Mouse (Mus musculus): ENCODE measurements around the gene Gpc5. TPM values are rescaled to one million over a fixed set of nuclear protein-coding genes. Genes with fewer than 3 reads are reported as not detected.

The Gpc5 gene
- polyA plus RNA-seq, 1 experiment = 23.0 TPM

DNA sequence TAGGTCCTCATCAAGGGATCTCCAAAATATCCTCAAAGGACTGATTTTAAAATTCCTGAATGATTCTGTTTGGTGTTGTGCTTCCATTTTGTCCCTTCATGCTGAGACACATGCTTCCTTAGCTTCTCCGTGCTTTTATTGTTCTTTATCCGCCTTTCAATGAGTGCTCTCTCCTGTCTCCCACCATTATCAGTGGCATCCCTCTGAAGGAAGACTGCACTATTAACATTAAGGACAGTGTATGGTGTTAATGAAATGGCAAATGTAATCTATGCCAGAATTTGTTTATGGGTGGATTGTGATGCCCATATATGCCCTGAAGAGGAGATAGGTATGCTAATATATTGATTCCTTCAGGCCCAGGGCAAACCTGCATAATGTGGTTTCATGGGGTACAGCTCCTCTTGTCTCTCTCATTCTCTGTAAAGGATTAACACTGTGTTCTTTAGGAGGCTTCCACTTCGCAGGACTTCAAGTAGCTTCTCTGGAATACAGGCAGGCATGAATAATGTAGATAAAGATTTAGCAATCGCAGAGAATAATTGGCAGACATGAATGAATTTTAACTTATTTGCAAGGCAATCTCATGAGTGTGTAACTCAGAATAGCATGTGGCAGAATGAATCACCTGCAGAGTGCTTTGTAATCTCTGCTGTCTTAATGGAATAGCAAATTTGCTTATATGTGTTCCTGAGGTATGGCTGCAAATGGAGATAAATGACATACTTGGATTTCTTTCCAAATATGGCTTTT is 148.8 kb downstream of the Gpc5 start:
- no peaks in the 10 kb centered on the region for H3K27me3 ChIP-seq (ENCODE audit: control insufficient read depth, insufficient read depth, low read length)
- no peaks in the 10 kb centered on the region for H3K4me1 ChIP-seq (ENCODE audit: control insufficient read depth, insufficient read depth, low read length)
- H3K4me3 ChIP-seq (replicated peaks; ENCODE audit: insufficient read depth, low read depth, low read length) = no peak overlapping the region
- no peak overlapping the region for H3K27ac ChIP-seq (ENCODE audit: insufficient read depth, low read length)
- 69% methylated on average over 4 of the region's 4 CpGs for WGBS
- no peak for DNase-seq
- no peak for TF ChIP-seq CTCF (IDR thresholded peaks at IDR 0.05; ENCODE audit: borderline replicate concordance, insufficient read depth, low read depth, low read length)
- TF ChIP-seq POLR2A (IDR thresholded peaks at IDR 0.05; ENCODE audit: borderline replicate concordance, insufficient read depth, low read length) = no peak

DNA sequence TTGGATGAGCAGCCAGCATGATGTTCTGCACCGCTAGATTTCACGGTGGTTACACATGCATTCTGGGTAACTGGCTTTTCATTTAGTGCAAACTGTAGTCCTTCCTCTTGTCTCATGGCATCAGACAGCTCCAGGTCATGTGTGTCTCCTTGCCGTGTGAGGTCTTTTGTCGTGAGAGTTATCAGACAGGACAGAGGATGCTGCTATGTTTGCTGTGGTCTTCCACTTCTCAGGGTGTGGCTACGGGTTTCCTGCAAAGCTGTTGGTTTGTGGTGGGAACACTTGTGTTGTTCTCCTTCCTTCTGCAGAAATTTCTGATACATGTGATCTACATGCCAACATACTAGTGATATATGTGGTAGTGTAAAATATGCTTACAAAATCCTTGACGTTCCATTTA is 158.5 kb downstream of the Gpc5 start:
- TF ChIP-seq CTCF (IDR thresholded peaks at IDR 0.05; ENCODE audit: borderline replicate concordance, insufficient read depth, low read depth, low read length) (no peak), POLR2A (IDR thresholded peaks at IDR 0.05; ENCODE audit: borderline replicate concordance, insufficient read depth, low read length) (no peak)
- H3K4me3 ChIP-seq (replicated peaks; ENCODE audit: insufficient read depth, low read depth, low read length) = no peak overlapping the region
- no peak for DNase-seq
- no peak overlapping the region for H3K27ac ChIP-seq (ENCODE audit: insufficient read depth, low read length)
- no peaks in the 10 kb centered on the region for H3K27me3 ChIP-seq (ENCODE audit: control insufficient read depth, insufficient read depth, low read length)
- H3K4me1 ChIP-seq (ENCODE audit: control insufficient read depth, insufficient read depth, low read length) = no peaks in the 10 kb centered on the region
- 84% methylated on average over 6 of the region's 6 CpGs for WGBS

DNA sequence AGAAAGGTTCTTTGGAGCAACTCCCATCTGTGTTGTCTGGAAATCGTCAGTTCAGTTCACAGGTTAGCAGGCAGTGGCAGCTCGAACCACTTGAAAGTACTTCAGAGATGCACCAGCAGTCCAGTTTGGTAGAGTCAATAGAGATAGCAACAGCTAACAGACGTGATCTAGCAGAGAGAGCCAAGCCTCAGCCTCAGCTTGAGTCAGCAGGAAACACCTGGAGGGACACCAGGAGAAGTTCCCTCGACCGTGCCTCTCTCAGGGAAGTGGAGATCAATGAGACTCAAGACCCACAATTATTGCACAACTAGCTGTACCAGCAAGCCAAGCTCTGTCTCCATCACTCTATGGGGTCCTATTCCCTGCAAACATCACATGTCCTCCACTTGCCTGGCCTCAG is 159.8 kb downstream of the Gpc5 start:
- TF ChIP-seq POLR2A (IDR thresholded peaks at IDR 0.05; ENCODE audit: borderline replicate concordance, insufficient read depth, low read length) (no peak), CTCF (IDR thresholded peaks at IDR 0.05; ENCODE audit: borderline replicate concordance, insufficient read depth, low read depth, low read length) (no peak)
- no peak overlapping the region for H3K4me3 ChIP-seq (replicated peaks; ENCODE audit: insufficient read depth, low read depth, low read length)
- H3K4me1 ChIP-seq (ENCODE audit: control insufficient read depth, insufficient read depth, low read length) = no peaks in the 10 kb centered on the region
- WGBS = 65% methylated on average over 5 of the region's 5 CpGs
- no peak overlapping the region for H3K27ac ChIP-seq (ENCODE audit: insufficient read depth, low read length)
- no peak for DNase-seq
- H3K27me3 ChIP-seq (ENCODE audit: control insufficient read depth, insufficient read depth, low read length) = no peaks in the 10 kb centered on the region

DNA sequence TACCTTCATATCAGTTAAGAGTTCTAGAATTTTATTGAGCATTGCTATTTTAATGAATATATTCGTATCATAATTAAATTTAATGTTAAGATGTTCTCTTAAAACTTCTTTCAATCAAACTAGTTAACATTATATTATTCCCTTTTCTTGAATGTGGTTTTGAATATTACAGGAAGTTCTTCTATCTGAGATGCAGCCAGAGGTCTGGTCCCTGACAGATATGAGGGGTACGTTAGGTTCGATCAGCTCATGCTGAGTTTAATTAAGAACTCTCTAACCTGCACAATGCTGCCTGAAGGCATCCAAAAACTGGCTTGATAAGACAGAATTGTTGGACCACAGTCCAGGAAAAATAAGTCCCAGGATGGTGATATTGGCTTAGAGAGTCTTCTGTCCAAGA is 161.1 kb downstream of the Gpc5 start:
- no peak for DNase-seq
- TF ChIP-seq CTCF (IDR thresholded peaks at IDR 0.05; ENCODE audit: borderline replicate concordance, insufficient read depth, low read depth, low read length) (no peak), POLR2A (IDR thresholded peaks at IDR 0.05; ENCODE audit: borderline replicate concordance, insufficient read depth, low read length) (no peak)

DNA sequence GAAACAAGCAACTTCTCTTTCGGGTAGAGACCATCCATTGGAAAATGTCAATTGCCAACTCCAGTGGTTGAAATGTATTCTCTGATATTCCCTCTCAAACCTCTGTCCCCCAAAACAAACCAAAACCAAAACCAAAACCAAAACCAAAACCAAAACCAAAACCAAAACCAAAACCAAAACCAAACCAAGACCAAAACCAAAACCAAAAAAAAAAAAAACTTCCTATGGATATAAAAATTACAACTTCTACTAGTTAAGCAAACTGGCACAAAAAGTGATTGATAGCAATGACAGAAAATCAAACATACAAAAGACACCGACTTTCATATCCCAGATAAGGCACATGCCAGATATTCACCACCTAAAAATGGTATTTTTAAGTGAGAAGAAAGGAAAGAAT is 161.7 kb downstream of the Gpc5 start:
- no peak for DNase-seq
- 81% methylated on average over 2 of the region's 2 CpGs for WGBS

More for the DNA sequence above, 161.1 kb downstream of the Gpc5 start:
- Histone ChIP-seq H3K27me3 (ENCODE audit: control insufficient read depth, insufficient read depth, low read length) (no peaks in the 10 kb centered on the region), H3K4me3 (replicated peaks; ENCODE audit: insufficient read depth, low read depth, low read length) (no peak overlapping the region), H3K27ac (ENCODE audit: insufficient read depth, low read length) (no peak overlapping the region), H3K4me1 (ENCODE audit: control insufficient read depth, insufficient read depth, low read length) (no peaks in the 10 kb centered on the region)
- 73% methylated on average over 3 of the region's 3 CpGs for WGBS

DNA sequence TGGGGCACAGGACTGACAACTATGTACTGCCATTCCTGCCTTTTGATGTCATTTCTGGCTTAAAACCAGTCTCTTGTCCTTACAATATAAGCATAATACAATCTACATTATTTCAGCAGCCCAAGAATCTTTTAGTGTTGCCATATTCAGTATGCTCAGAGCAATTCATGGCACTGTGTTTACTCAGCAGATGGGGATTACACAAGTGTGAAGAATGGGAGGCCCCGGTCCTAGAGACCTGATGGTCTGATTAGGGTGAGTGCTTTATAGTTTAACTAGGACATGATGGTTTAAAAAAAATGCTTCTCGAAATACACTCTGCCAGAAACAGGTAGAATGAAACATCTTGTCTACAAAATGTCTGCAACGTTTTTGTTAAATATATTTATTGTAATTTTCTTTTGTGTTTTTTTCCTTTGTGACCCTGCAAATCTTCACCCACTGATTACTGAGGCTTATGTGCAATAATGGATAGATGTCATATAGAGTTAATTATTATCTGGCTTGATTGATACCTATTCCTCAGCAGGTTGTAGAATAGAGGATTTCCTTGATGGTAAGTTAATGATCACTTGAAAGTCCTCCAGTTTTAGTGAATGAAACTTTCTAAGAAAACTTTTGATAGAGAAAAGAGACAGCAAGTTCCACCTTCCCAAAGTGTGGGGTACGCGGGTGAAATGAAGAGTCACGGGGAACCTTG is 177.8 kb downstream of the Gpc5 start:
- H3K4me3 ChIP-seq (replicated peaks; ENCODE audit: insufficient read depth, low read depth, low read length) = no peak overlapping the region
- no peak overlapping the region for H3K27ac ChIP-seq (ENCODE audit: insufficient read depth, low read length)
- TF ChIP-seq CTCF (IDR thresholded peaks at IDR 0.05; ENCODE audit: borderline replicate concordance, insufficient read depth, low read depth, low read length) = no peak
- no peak for TF ChIP-seq POLR2A (IDR thresholded peaks at IDR 0.05; ENCODE audit: borderline replicate concordance, insufficient read depth, low read length)
- 84% methylated on average over 6 of the region's 6 CpGs for WGBS
- DNase-seq = no peak
- H3K27me3 ChIP-seq (ENCODE audit: control insufficient read depth, insufficient read depth, low read length) = no peaks in the 10 kb centered on the region
- H3K4me1 ChIP-seq (ENCODE audit: control insufficient read depth, insufficient read depth, low read length) = no peaks in the 10 kb centered on the region

More for the DNA sequence above, 161.7 kb downstream of the Gpc5 start:
- Histone ChIP-seq H3K27me3 (ENCODE audit: control insufficient read depth, insufficient read depth, low read length) (no peaks in the 10 kb centered on the region), H3K27ac (ENCODE audit: insufficient read depth, low read length) (no peak overlapping the region), H3K4me3 (replicated peaks; ENCODE audit: insufficient read depth, low read depth, low read length) (no peak overlapping the region), H3K4me1 (ENCODE audit: control insufficient read depth, insufficient read depth, low read length) (no peaks in the 10 kb centered on the region)
- no peak for TF ChIP-seq POLR2A (IDR thresholded peaks at IDR 0.05; ENCODE audit: borderline replicate concordance, insufficient read depth, low read length)
- no peak for TF ChIP-seq CTCF (IDR thresholded peaks at IDR 0.05; ENCODE audit: borderline replicate concordance, insufficient read depth, low read depth, low read length)

DNA sequence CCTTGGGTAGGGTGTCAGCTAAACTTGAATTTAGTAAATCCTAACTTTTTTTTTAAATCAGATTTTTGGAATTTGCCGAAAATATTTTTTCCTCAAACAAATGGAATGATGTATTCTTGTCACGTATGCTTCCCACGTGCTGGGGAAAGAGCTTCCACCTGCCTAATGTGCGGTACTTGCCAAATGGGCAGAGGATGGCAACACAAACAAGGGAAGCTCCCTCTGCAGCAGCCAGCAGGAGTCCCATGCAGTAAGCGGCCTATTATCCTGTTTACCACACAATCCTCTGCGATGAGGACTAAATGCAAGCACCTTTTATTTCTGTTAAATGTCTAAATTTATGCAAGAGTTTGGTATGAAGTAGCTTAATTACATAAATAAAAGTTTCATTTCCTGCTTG is 178.4 kb downstream of the Gpc5 start:
- Histone ChIP-seq H3K4me1 (ENCODE audit: control insufficient read depth, insufficient read depth, low read length) (no peaks in the 10 kb centered on the region), H3K4me3 (replicated peaks; ENCODE audit: insufficient read depth, low read depth, low read length) (no peak overlapping the region), H3K27me3 (ENCODE audit: control insufficient read depth, insufficient read depth, low read length) (no peaks in the 10 kb centered on the region), H3K27ac (ENCODE audit: insufficient read depth, low read length) (no peak overlapping the region)
- 60% methylated on average over 6 of the region's 6 CpGs for WGBS
- TF ChIP-seq CTCF (IDR thresholded peaks at IDR 0.05; ENCODE audit: borderline replicate concordance, insufficient read depth, low read depth, low read length) (no peak), POLR2A (IDR thresholded peaks at IDR 0.05; ENCODE audit: borderline replicate concordance, insufficient read depth, low read length) (no peak)
- DNase-seq = no peak

DNA sequence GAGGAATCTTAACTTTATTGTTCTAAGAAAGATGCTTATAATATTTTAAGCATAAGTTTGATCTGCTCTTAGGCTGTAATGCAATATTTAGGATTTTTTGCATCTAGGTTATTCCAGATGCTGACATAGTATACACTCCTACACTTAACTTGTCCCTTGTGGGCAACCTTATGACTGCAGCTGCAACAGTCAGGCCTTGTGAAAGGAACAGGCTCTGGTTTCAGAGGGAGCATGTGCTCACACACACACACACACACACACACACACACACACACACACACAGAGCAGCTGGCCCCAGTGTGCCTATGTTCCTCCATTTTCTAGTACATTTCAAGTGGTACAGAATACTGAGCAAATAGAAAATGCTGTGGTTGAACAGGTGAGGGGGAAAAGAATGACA is 190.8 kb downstream of the Gpc5 start:
- H3K4me3 ChIP-seq (replicated peaks; ENCODE audit: insufficient read depth, low read depth, low read length) = no peak overlapping the region
- H3K27me3 ChIP-seq (ENCODE audit: control insufficient read depth, insufficient read depth, low read length) = no peaks in the 10 kb centered on the region
- no peak for DNase-seq
- no peaks in the 10 kb centered on the region for H3K4me1 ChIP-seq (ENCODE audit: control insufficient read depth, insufficient read depth, low read length)
- TF ChIP-seq POLR2A (IDR thresholded peaks at IDR 0.05; ENCODE audit: borderline replicate concordance, insufficient read depth, low read length) (no peak), CTCF (IDR thresholded peaks at IDR 0.05; ENCODE audit: borderline replicate concordance, insufficient read depth, low read depth, low read length) (no peak)
- no peak overlapping the region for H3K27ac ChIP-seq (ENCODE audit: insufficient read depth, low read length)
